Mouse (Mus musculus): ENCODE data around the gene Hoxd8.

Gene Hoxd8

GRCm38 (mm10) chr2:74746298-74746921 lies 42.0 kb downstream of the Hoxd8 start:
- in situ Hi-C loops (cut with MboI, MseI), result loop anchor here (5.0 kb wide), 1 partner anchor 54 kb away; the partner anchor contains the start of gene Hoxd10

- in situ Hi-C loops (cut with MboI, MseI), result loop anchor here (5.0 kb wide), 1 partner anchor 55 kb away; the partner anchor contains the start of gene Hoxd10
Observed at GRCm38 (mm10) chr2:74747006-74747405, 42.6 kb downstream of the Hoxd8 start.

DNA sequence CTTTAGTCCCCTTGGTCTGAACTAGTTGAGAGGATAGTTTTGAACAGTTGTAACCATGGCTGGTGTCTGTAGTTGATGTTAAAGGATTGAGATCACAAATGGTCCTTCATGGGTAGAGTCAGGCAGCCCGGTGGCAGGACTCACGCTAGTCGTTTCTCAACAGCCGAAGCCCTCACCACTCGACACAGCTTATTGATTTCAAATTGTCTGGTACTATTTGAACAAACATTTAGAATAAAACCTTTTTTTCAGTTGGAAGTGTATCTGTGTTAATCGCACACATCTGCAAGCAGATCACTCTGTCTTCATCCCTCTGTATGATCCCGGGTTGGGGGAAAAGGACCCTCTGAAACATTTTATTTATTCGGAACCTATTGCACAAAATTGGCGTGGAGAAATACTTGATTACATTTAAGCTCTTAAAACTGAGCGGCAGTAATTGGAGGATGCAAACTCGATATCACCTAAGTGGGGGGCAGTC lies 43.3 kb downstream of the Hoxd8 start:
- in situ Hi-C loops (cut with MboI, MseI), result loop anchor here (5.0 kb wide), 1 partner anchor 55 kb away; the partner anchor contains the start of gene Hoxd10

GRCm38 (mm10) chr2:74748436-74748995 lies 44.1 kb downstream of the Hoxd8 start:
- in situ Hi-C loops (cut with MboI, MseI), result loop anchor here (5.0 kb wide), 1 partner anchor 56 kb away; the partner anchor contains the start of gene Hoxd10

GRCm38 (mm10) chr2:74749337-74750121 lies 45.1 kb downstream of the Hoxd8 start:
- in situ Hi-C loops (cut with MboI, MseI), result loop anchor here (5.0 kb wide), 1 partner anchor 57 kb away; the partner anchor contains the start of gene Hoxd10

DNA sequence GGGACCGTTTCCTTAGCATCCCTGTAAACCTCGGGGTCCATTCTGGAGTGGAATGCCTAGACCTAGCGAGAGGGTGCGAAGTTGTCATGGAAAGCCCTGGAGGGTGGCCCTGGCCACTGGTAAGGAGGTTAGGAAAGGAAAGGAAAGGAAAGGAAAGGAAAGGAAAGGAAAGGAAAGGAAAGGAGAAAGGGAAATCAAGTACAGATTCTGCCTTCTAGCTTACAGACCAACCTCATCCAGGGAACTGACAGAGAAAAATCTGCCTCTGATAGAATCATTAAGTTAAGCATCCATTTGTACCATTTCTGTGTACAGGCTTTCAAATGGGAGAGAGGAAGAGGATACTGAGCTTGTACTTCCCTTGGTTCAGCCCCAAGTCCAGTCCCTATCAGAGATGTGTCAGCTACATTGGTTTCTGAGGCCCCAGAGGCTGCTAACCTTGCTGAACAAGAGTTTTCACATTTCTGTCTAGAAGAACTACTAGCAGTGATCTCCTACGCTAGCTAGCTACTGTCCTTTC lies 46.4 kb downstream of the Hoxd8 start:
- in situ Hi-C loops (cut with MboI, MseI), result no loop called here

GRCm38 (mm10) chr2:74751861-74752260 lies 47.4 kb downstream of the Hoxd8 start:
- in situ Hi-C loops (cut with MboI, MseI), result no loop called here

DNA sequence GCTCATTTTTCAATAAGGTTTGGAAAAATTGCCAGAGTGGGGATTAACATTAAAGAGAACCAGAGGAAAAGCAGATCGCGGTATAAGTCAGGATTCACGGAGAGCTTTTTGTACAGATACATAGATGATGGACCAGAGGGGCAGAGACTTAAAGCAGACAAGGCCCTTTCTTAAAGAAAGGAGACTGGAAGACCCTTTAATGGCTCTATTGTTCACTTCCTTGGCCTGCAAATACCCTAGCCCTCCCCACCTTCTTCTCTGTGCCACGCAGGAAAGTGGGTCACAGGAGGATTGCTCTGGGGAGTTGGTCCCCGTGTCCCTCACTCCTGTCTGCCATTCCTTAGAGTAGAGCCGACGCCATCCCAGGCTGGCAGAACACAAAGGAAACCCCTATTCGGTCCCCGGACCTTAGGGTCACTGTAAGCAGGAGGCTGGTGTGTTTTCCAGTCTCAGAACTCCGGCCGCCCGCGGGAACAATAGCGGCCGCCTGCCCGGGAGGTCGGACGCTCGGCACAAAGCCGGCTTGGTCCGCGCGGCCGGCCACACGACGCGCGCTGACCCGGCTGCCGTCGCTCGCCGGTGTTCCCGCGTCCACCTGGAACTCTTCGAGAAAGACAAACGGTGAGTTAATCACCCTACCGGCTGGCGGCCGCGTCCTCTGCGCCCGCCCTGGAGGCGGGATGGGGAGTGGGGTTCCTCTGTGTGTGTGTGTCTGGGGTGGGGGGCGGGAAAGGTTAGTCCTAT lies 48.2 kb downstream of the Hoxd8 start:
- in situ Hi-C loops (cut with MboI, MseI), result no loop called here

DNA sequence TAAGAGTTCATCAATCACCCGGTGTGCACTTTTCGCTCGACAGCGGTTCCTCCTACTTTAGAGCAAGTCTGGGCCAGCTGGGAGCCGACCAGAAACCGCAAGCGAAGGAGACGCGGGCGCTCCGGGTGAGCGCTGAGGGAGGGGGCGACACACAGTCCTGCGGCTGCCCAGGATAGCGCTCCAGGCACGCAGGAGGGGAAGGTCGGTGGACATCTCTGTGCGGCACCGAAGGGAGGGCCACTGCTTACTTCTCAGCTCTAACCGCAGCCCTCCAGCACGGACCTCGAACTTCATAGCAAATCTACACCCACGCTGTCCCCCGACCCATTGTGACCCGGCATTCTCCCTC lies 48.7 kb downstream of the Hoxd8 start:
- in situ Hi-C loops (cut with MboI, MseI), result no loop called here

- in situ Hi-C loops (cut with MboI, MseI), result no loop called here
Observed at GRCm38 (mm10) chr2:74753711-74754110, 49.3 kb downstream of the Hoxd8 start.

Data from T-helper 2 cell (primary cell).